Mouse (Mus musculus) ES-Bruce4 (cell line): ENCODE measurements around the gene Clpsl2. TPM values are rescaled to one million over a fixed set of nuclear protein-coding genes. Genes with fewer than 3 reads are reported as not detected.

ENCODE experiments used
- H3K27ac ChIP-seq: 2 replicates; pipeline ENCODE4 v1.5.1; 2012; ENCODE audit warnings: low read length, inconsistent platforms; ENCODE audit not compliant: insufficient read depth
- H3K27me3 ChIP-seq: 2 replicates; pipeline ENCODE4 v1.6.1; 2012; ENCODE audit warnings: mild to moderate bottlenecking, low read length, inconsistent platforms; ENCODE audit not compliant: control insufficient read depth, poor library complexity, insufficient read depth, severe bottlenecking
- H3K36me3 ChIP-seq: 2 replicates; pipeline ENCODE4 v1.6.1; 2012; ENCODE audit warnings: inconsistent platforms, mild to moderate bottlenecking, low read length, moderate library complexity; ENCODE audit not compliant: control insufficient read depth, poor library complexity, insufficient read depth, severe bottlenecking
- H3K4me1 ChIP-seq: one replicate; pipeline ENCODE4 v1.8.1; 2011; ENCODE audit warnings: low read length; ENCODE audit not compliant: control insufficient read depth, insufficient read depth
- H3K4me3 ChIP-seq: 2 replicates; pipeline ENCODE4 v1.5.1; 2011; ENCODE audit warnings: low read depth, mild to moderate bottlenecking, low read length
- H3K9ac ChIP-seq: 2 replicates; pipeline ENCODE4 v1.6.1; 2012; ENCODE audit warnings: low read depth, mild to moderate bottlenecking, inconsistent platforms; ENCODE audit not compliant: poor library complexity, severe bottlenecking
- H3K9me3 ChIP-seq: replicated peaks from 2 replicates; pipeline ENCODE4 v1.6.1; 2012; ENCODE audit warnings: mild to moderate bottlenecking, low read length, inconsistent platforms; ENCODE audit not compliant: control insufficient read depth, poor library complexity, insufficient read depth, severe bottlenecking
- CTCF ChIP-seq: IDR thresholded peaks from one replicate; pipeline ENCODE4 v1.8.1; 2011; ENCODE audit warnings: low read depth, low read length
- EP300 ChIP-seq: IDR thresholded peaks from 2 replicates; pipeline ENCODE4 v1.6.1; 2011; ENCODE audit warnings: low read depth, low read length; ENCODE audit not compliant: insufficient read depth
- POLR2A ChIP-seq: IDR thresholded peaks from one replicate; pipeline ENCODE4 v1.8.1; 2011; ENCODE audit warnings: low read length; ENCODE audit not compliant: insufficient read depth
- polyA plus RNA-seq: library from polyadenylated mRNA; stranded (reverse); fragments of >200 nt; gene quantifications from 2 replicates; pipeline ENCODE4 v1.2.4, GENCODE M21; 2011; ENCODE audit warnings: low read depth; ENCODE audit not compliant: missing spikeins, insufficient read depth, insufficient read length

Gene Clpsl2
- polyA plus RNA-seq, 1 experiment = not detected

GRCm38 (mm10) chr17:28513844-28514243 is 35.4 kb upstream of the Clpsl2 start:
- TF ChIP-seq EP300 = no peak
- TF ChIP-seq POLR2A = no peak
- no peak for TF ChIP-seq CTCF
- no peaks in the 10 kb centered on the region for H3K9me3 ChIP-seq
- no peak overlapping the region for H3K27ac ChIP-seq
- no peaks in the 10 kb centered on the region for H3K27me3 ChIP-seq
- H3K4me3 ChIP-seq = no peak overlapping the region
- H3K36me3 ChIP-seq = no peaks in the 10 kb centered on the region
- H3K9ac ChIP-seq = no peak overlapping the region
- peaks cover 5% of the 10 kb centered on the region for H3K4me1 ChIP-seq

GRCm38 (mm10) chr17:28514555-28514954 is 34.7 kb upstream of the Clpsl2 start:
- Histone ChIP-seq H3K27ac (no peak overlapping the region), H3K9ac (no peak overlapping the region), H3K27me3 (no peaks in the 10 kb centered on the region), H3K4me3 (no peak overlapping the region), H3K36me3 (no peaks in the 10 kb centered on the region), H3K4me1 (peaks cover 7% of the 10 kb centered on the region), H3K9me3 (no peaks in the 10 kb centered on the region)
- TF ChIP-seq CTCF = no peak
- no peak for TF ChIP-seq EP300
- no peak for TF ChIP-seq POLR2A

- TF ChIP-seq EP300 (peak; percentile 44; the same call in 1 of the 2 replicates), CTCF (no peak), POLR2A (no peak)
- no peaks in the 10 kb centered on the region for H3K27me3 ChIP-seq
- no peak overlapping the region for H3K9ac ChIP-seq
- no peak overlapping the region for H3K4me3 ChIP-seq
- H3K36me3 ChIP-seq = no peaks in the 10 kb centered on the region
- no peaks in the 10 kb centered on the region for H3K9me3 ChIP-seq
- no peak overlapping the region for H3K27ac ChIP-seq
- H3K4me1 ChIP-seq = peaks cover 7% of the 10 kb centered on the region
Measured at GRCm38 (mm10) chr17:28515431-28516341, 33.5 kb upstream of the Clpsl2 start.

GRCm38 (mm10) chr17:28516881-28517280 is 32.3 kb upstream of the Clpsl2 start:
- peaks cover 7% of the 10 kb centered on the region for H3K4me1 ChIP-seq
- H3K36me3 ChIP-seq = no peaks in the 10 kb centered on the region
- H3K27me3 ChIP-seq = no peaks in the 10 kb centered on the region
- H3K9ac ChIP-seq = no peak overlapping the region
- H3K9me3 ChIP-seq = no peaks in the 10 kb centered on the region
- no peak overlapping the region for H3K27ac ChIP-seq
- no peak overlapping the region for H3K4me3 ChIP-seq
- TF ChIP-seq POLR2A (no peak), CTCF (peak; percentile 15), EP300 (no peak)

DNA sequence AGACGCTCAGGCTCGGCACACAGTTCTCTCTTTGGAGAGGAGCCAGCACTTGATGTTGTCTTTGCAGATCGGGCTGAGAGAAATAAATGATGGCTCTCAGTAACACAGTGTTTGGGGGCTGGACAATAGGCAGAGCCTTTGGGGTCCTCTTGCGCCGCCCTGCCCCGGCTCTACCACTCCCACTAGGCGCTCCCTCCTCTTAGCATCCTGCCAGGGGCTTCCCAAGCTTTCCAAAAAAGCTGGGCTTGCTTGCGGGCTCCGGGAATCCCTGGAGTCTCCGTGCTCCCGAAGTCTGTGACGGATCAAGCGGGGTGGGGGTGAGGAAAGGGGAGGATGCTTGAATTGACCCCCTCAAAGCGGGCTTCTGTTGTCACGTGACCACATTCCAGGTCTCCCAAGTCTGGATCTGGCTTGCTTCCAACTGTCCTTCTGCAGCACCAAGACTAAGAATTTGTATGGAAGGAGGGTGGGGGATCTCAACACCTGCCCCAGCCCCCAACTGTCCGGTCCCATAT is 31.7 kb upstream of the Clpsl2 start, which contains the start of gene Fkbp5:
Gene Fkbp5 (minus strand): TSS at position 87 of the 515 bp plus-strand sequence.
- H3K4me3 ChIP-seq = peak within 1 kb of the TSS; percentile 49
- H3K4me1 ChIP-seq = peaks cover 2% of the 10 kb centered on the region
- H3K9ac ChIP-seq = peak within 1 kb of the TSS; percentile 71
- TF ChIP-seq CTCF = no peak
- TF ChIP-seq EP300 = no peak
- no peak for TF ChIP-seq POLR2A
- no peaks in the 10 kb centered on the region for H3K27me3 ChIP-seq
- H3K27ac ChIP-seq = no peak within 1 kb of the TSS
- no peaks in the 10 kb centered on the region for H3K9me3 ChIP-seq
- H3K36me3 ChIP-seq = no peaks in the 10 kb centered on the region

DNA sequence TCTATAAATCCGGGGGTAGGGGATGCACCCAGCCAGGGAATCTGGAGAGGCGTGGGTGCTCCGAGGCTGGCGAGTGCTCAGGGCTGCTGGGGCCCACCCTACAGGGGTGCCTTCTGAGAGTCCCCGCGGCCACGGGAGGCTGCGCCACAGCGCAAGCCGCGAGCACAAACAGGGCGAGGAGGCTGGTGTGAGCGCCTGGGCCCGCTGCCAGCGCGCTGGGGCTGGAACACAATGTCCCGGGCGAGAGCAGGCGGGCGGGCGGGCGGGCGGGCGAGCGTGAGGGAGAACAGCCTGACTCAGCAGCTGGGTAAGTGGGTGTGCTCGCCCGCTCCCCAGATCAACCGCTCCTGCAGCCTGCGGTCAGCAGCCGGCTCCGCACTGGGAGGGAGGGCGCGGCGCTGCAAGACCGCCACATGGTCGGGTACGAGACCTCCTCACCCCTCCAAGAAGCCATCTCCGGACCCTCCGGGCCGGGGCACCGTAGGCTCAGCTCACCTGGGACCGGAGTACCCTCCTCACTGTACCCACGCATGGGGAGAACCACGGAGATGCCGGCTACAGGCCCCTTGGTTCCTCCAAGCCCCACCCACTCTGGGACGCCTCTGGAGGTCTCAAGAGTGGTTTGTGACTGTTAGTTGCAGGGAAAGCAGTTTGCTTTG is 31.1 kb upstream of the Clpsl2 start:
- H3K36me3 ChIP-seq = no peaks in the 10 kb centered on the region
- no peak overlapping the region for H3K27ac ChIP-seq
- H3K9ac ChIP-seq = peak overlapping the region; percentile 71
- H3K27me3 ChIP-seq = no peaks in the 10 kb centered on the region
- TF ChIP-seq CTCF (no peak), EP300 (no peak), POLR2A (no peak)
- peaks cover 2% of the 10 kb centered on the region for H3K4me1 ChIP-seq
- peak overlapping the region; percentile 49 for H3K4me3 ChIP-seq
- H3K9me3 ChIP-seq = no peaks in the 10 kb centered on the region
